Mouse (Mus musculus) CH12.LX (cell line): ENCODE results near the gene Pgpep1l. TPM values are rescaled to one million over a fixed set of nuclear protein-coding genes. Genes with fewer than 3 reads are reported as not detected.
A peak's percentile ranks its signal among the peaks of the same experiment; 100 is the strongest.
"Not testable (repeated sequence)": the region's sequence is repeated elsewhere in the genome, so short reads cannot be mapped to it uniquely, and the experiment has no call there.

Experiments
- DNase-seq: peaks from one replicate; pipeline ENCODE4 v3.0.0-alpha.2; 2013; ENCODE audit errors: extremely low read depth
- H3K27ac ChIP-seq: 2 replicates; pipeline ENCODE4 v1.5.1; 2012; ENCODE audit warnings: low read depth, mild to moderate bottlenecking, control low read depth, moderate library complexity; ENCODE audit not compliant: insufficient read depth
- H3K27me3 ChIP-seq: replicated peaks from 2 replicates; pipeline ENCODE3; 2012; ENCODE audit warnings: inconsistent platforms
- H3K36me3 ChIP-seq, 2 experiments: replicated peaks in 1 of 2; 2 replicates each; pipeline versions ENCODE3 to v1.6.1; 2012; ENCODE audit warnings: inconsistent platforms in 1 of 2, low read length in 1 of 2, mild to moderate bottlenecking in 1 of 2, mixed read lengths in 1 of 2, moderate library complexity in 1 of 2; ENCODE audit not compliant: control insufficient read depth in 1 of 2, insufficient read depth in 1 of 2
- H3K4me1 ChIP-seq, 2 experiments: 2 replicates each; pipeline ENCODE4 v1.6.1; 2012; ENCODE audit warnings: inconsistent platforms in 1 of 2, moderate library complexity in 1 of 2; ENCODE audit not compliant: insufficient read depth in 2 of 2, control insufficient read depth in 1 of 2
- H3K4me2 ChIP-seq: 2 replicates; pipeline ENCODE4 v1.6.1; 2012; ENCODE audit warnings: low read depth, mild to moderate bottlenecking, control low read depth; ENCODE audit not compliant: poor library complexity, insufficient read depth, severe bottlenecking
- H3K4me3 ChIP-seq, 3 experiments: fragments of 150-350 bp in 1 of 3; sonication (generic) in 1 of 3; replicated peaks in 1 of 3; 2 replicates each; pipeline versions ENCODE3 to v1.5.1; 2011 to 2012; ENCODE audit warnings: low read depth in 2 of 3, low read length in 2 of 3, mild to moderate bottlenecking in 2 of 3, moderate library complexity in 2 of 3, control low read depth in 1 of 3, improper control_type of control experiment in 1 of 3, inconsistent platforms in 1 of 3, mixed read lengths in 1 of 3; ENCODE audit not compliant: poor library complexity in 1 of 3
- H3K79me2 ChIP-seq: replicated peaks from 2 replicates; pipeline ENCODE4 v1.6.1; 2012; ENCODE audit warnings: mild to moderate bottlenecking, moderate library complexity; ENCODE audit not compliant: control insufficient read depth, poor library complexity, insufficient read depth, severe bottlenecking; ENCODE audit errors: extremely low read depth
- H3K9ac ChIP-seq: 2 replicates; pipeline ENCODE4 v1.6.1; 2012; ENCODE audit warnings: low read depth, mild to moderate bottlenecking, control low read depth, moderate library complexity; ENCODE audit not compliant: insufficient read depth
- H3K9me3 ChIP-seq: replicated peaks from 2 replicates; pipeline ENCODE3; 2012; ENCODE audit warnings: low read length, inconsistent platforms, mixed read lengths
- BHLHE40 ChIP-seq: IDR thresholded peaks from 2 replicates; pipeline ENCODE4 v1.6.1; 2011; ENCODE audit warnings: mild to moderate bottlenecking, low read depth, low read length, improper control_type of control experiment
- CHD1 ChIP-seq: IDR thresholded peaks from 2 replicates; pipeline ENCODE4 v1.6.1; 2012; ENCODE audit warnings: low read depth, low read length, improper control_type of control experiment, inconsistent platforms
- CHD2 ChIP-seq: IDR thresholded peaks from 2 replicates; pipeline ENCODE4 v1.6.1; 2011; ENCODE audit warnings: low read length, improper control_type of control experiment
- CTCF ChIP-seq, 2 experiments: IDR thresholded peaks in 1 of 2; conservative IDR thresholded peaks in 1 of 2; 2 replicates each; pipeline ENCODE4 v1.5.1; 2011 to 2012; ENCODE audit warnings: low read depth in 2 of 2, low read length in 2 of 2, improper control_type of control experiment in 1 of 2, inconsistent platforms in 1 of 2, mild to moderate bottlenecking in 1 of 2, moderate library complexity in 1 of 2
- ELF1 ChIP-seq: IDR thresholded peaks from 2 replicates; pipeline ENCODE4 v1.6.1; 2014; ENCODE audit warnings: low read depth, mild to moderate bottlenecking, inconsistent platforms, low read length, improper control_type of control experiment
- EP300 ChIP-seq: IDR thresholded peaks from 2 replicates; pipeline ENCODE4 v1.6.1; 2011; ENCODE audit warnings: low read length, improper control_type of control experiment
- GABPA ChIP-seq: IDR thresholded peaks from 2 replicates; pipeline ENCODE4 v1.6.1; 2012; ENCODE audit warnings: low read depth, low read length, improper control_type of control experiment, inconsistent platforms; ENCODE audit not compliant: insufficient replicate concordance
- HCFC1 ChIP-seq: IDR thresholded peaks from 2 replicates; pipeline ENCODE4 v1.6.1; 2012; ENCODE audit warnings: low read depth, mild to moderate bottlenecking, inconsistent platforms, low read length, improper control_type of control experiment
- IRF4 ChIP-seq: IDR thresholded peaks from 2 replicates; pipeline ENCODE4 v1.6.1; 2014; ENCODE audit warnings: low read depth, mild to moderate bottlenecking, inconsistent platforms, low read length, improper control_type of control experiment
- JUN ChIP-seq: IDR thresholded peaks from 2 replicates; pipeline ENCODE4 v1.6.1; 2011; ENCODE audit warnings: low read depth, mild to moderate bottlenecking, low read length, improper control_type of control experiment, moderate library complexity; ENCODE audit not compliant: insufficient read depth
- MAX ChIP-seq: IDR thresholded peaks from 2 replicates; pipeline ENCODE4 v1.6.1; 2011; ENCODE audit warnings: low read length, improper control_type of control experiment
- MAZ ChIP-seq: IDR thresholded peaks from 2 replicates; pipeline ENCODE4 v1.6.1; 2012; ENCODE audit warnings: low read depth, mild to moderate bottlenecking, inconsistent platforms, low read length, improper control_type of control experiment, moderate library complexity
- MXI1 ChIP-seq: IDR thresholded peaks from 2 replicates; pipeline ENCODE4 v1.6.1; 2011; ENCODE audit warnings: mild to moderate bottlenecking, low read depth, low read length, improper control_type of control experiment
- PAX5 ChIP-seq: IDR thresholded peaks from 2 replicates; pipeline ENCODE4 v1.6.1; 2012; ENCODE audit warnings: low read length, inconsistent platforms, mixed read lengths
- POLR2A ChIP-seq: IDR thresholded peaks from 2 replicates; pipeline ENCODE4 v1.6.1; 2011; ENCODE audit warnings: low read depth, mild to moderate bottlenecking, improper control_type of control experiment, low read length
- SIN3A ChIP-seq: IDR thresholded peaks from 2 replicates; pipeline ENCODE4 v1.6.1; 2012; ENCODE audit warnings: low read length, improper control_type of control experiment, inconsistent platforms
- SMC3 ChIP-seq: IDR thresholded peaks from 2 replicates; pipeline ENCODE4 v1.6.1; 2011; ENCODE audit warnings: low read depth, low read length, improper control_type of control experiment
- TBP ChIP-seq: conservative IDR thresholded peaks from 2 replicates; pipeline ENCODE4 v1.6.1; 2011; ENCODE audit warnings: low read depth, low read length, improper control_type of control experiment
- TCF12 ChIP-seq: IDR thresholded peaks from 2 replicates; pipeline ENCODE4 v1.6.1; 2014; ENCODE audit warnings: low read depth, mild to moderate bottlenecking, inconsistent platforms, low read length, improper control_type of control experiment
- UBTF ChIP-seq: IDR thresholded peaks from 2 replicates; pipeline ENCODE4 v1.6.1; 2012; ENCODE audit warnings: low read depth, mild to moderate bottlenecking, inconsistent platforms, low read length, improper control_type of control experiment, moderate library complexity
- USF2 ChIP-seq: conservative IDR thresholded peaks from 2 replicates; pipeline ENCODE4 v1.6.1; 2011; ENCODE audit warnings: low read depth, low read length, improper control_type of control experiment
- ZC3H11A ChIP-seq: IDR thresholded peaks from 2 replicates; pipeline ENCODE4 v1.6.1; 2012; ENCODE audit warnings: low read depth, mild to moderate bottlenecking, inconsistent platforms, low read length, improper control_type of control experiment
- ZNF384 ChIP-seq: IDR thresholded peaks from 2 replicates; pipeline ENCODE4 v1.6.1; 2012; ENCODE audit warnings: low read depth, low read length, improper control_type of control experiment, inconsistent platforms
- dilution Hi-C: fragments of 300-500 bp; cut with MboI; formaldehyde crosslinking; loops from 2 replicates; pipeline ENCODE4 v1.14.3; 2020; ENCODE audit warnings: low sequenced_read_pairs; ENCODE audit not compliant: extremely low pct_unique_long_range_greater_than_20kb, extremely low pct_ligation_motif_present
- in situ Hi-C: fragments of 300-500 bp; cut with MboI; formaldehyde crosslinking; loops from 3 replicates; pipeline ENCODE4 v1.14.3; 2019; ENCODE audit warnings: low sequenced_read_pairs, low pct_ligation_motif_present, low pct_unique_long_range_greater_than_20kb, mixed read lengths
- polyA plus RNA-seq: library from polyadenylated mRNA; unstranded; fragments of >175 nt; gene quantifications from 2 replicates; pipeline ENCODE4 v1.2.1, GENCODE M21; 2012; ENCODE audit warnings: low read depth; ENCODE audit not compliant: insufficient read length
- total RNA-seq, 2 experiments: library from RNA; depleted of rRNA; stranded (reverse); fragments of 300-350 nt in 1 of 2; fragments of >200 nt in 1 of 2; gene quantifications; 2 replicates each; pipeline ENCODE4 v1.2.3; 2012 to 2014

The Pgpep1l gene
- total and polyA plus RNA-seq, 3 experiments = not detected

- TF ChIP-seq CHD1 (peak; percentile 85), USF2 (no peak), BHLHE40 (peak; percentile 32; the same call in 1 of the 2 replicates), POLR2A (peak; percentile 58; the same call in 1 of the 2 replicates), TBP (peak; percentile 13; the same call in 1 of the 2 replicates)
- TF ChIP-seq, all 38 proteins: peak for 12
These were observed 12.1 kb upstream of the Pgpep1l start (continued) for GRCm38 (mm10) chr7:68275838-68276731.

GRCm38 (mm10) chr7:68275445-68275837, 11.4 kb upstream of the Pgpep1l start:
- H3K9ac ChIP-seq = peak overlapping the region; percentile 25; the same call in 1 of the 2 replicates
- H3K27ac ChIP-seq = peak overlapping the region; percentile 30; the same call in 1 of the 2 replicates
- H3K27me3 ChIP-seq, in situ Hi-C loops, H3K9me3 ChIP-seq, dilution Hi-C loops, H3K36me3 ChIP-seq: not testable (repeated sequence)
- peaks cover 3 to 24% of the 10 kb centered on the region in 2 experiments for H3K4me1 ChIP-seq
- H3K4me3 ChIP-seq = peak overlapping the region; percentile 75 to 85 (median 79)
- TF ChIP-seq ZNF384 = peak; percentile 67
- TF ChIP-seq TBP = peak; percentile 12; the same call in 1 of the 2 replicates
- peak; percentile 1; the same call in 1 of the 2 replicates for TF ChIP-seq TCF12
- H3K79me2 ChIP-seq = peaks cover 43% of the 10 kb centered on the region
- peak overlapping the region; percentile 46; the same call in 1 of the 2 replicates for H3K4me2 ChIP-seq
- peak; percentile 74 for DNase-seq

GRCm38 (mm10) chr7:68274951-68275350, 10.9 kb upstream of the Pgpep1l start:
- DNase-seq = no peak
- H3K9ac ChIP-seq = no peak overlapping the region
- H3K79me2 ChIP-seq = peaks cover 38% of the 10 kb centered on the region
- no peaks in the 10 kb centered on the region for H3K27me3 ChIP-seq
- no peak overlapping the region; the same call in 1 of the 2 replicates for H3K27ac ChIP-seq
- peak overlapping the region; percentile 46; the same call in 1 of the 2 replicates for H3K4me2 ChIP-seq
- H3K36me3 ChIP-seq = no peaks in the 10 kb centered on the region
- H3K4me1 ChIP-seq = peaks cover 3 to 19% of the 10 kb centered on the region in 2 experiments
- dilution Hi-C loops (no loop called here), in situ Hi-C loops (no loop called here)
- no peak overlapping the region for H3K4me3 ChIP-seq
- H3K9me3 ChIP-seq = no peaks in the 10 kb centered on the region
- no peak for TF ChIP-seq MAZ
- no peak for TF ChIP-seq CTCF (conservative IDR thresholded peaks at IDR 0.05 in 1 of 2, IDR thresholded peaks at IDR 0.05 in 1 of 2; ENCODE audit: low read depth in 2 of 2, low read length in 2 of 2)
- TF ChIP-seq TCF12 = no peak
- TF ChIP-seq ELF1 = no peak
- TF ChIP-seq SIN3A = no peak
- no peak for TF ChIP-seq ZC3H11A
- TF ChIP-seq MAX = no peak
- no peak for TF ChIP-seq EP300
- no peak for TF ChIP-seq JUN
- no peak for TF ChIP-seq GABPA
- TF ChIP-seq IRF4 = no peak
- no peak for TF ChIP-seq UBTF
- TF ChIP-seq BHLHE40 = no peak
- TF ChIP-seq HCFC1 = no peak
- TF ChIP-seq MXI1 = no peak
- TF ChIP-seq SMC3 = no peak
- no peak for TF ChIP-seq CHD2
- TF ChIP-seq POLR2A = no peak
- TF ChIP-seq TBP = no peak
- TF ChIP-seq PAX5 = no peak
